Mouse (Mus musculus): Measurements from ENCODE around the gene Cacfd1. TPM values are rescaled to one million over a fixed set of nuclear protein-coding genes. Genes with fewer than 3 reads are reported as not detected.

Cacfd1 gene
- polyA plus RNA-seq (2012; ENCODE audit: insufficient read depth, insufficient read length, missing spikeins) = 16.9 and 21.4 TPM in 2 replicates

DNA sequence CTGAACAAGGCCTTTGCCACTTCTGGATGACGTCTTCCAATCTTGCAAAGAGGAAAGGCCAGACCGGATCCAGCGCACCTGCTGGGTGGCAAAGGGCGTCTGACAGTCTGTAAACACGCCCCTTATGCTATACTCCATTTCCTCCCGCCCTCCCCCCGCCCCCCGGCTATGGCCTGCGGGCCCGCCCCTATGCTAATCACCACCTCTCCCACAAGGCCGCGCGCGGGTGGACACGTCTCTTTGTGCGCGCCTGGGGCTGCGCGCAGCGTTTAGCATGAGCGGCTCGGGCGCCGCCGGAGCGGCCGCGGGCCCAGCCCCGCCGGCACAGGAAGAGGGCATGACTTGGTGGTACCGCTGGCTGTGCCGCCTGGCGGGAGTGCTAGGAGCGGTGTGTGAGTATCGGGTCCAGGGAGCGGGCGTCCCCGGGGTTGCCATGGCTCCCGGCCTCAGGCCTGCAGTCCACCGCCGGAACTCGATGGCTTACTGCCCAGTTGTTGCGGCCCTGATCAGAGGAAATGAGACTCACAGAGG lies at the start of gene Cacfd1:
TSS of gene Cacfd1 (plus strand) at position 213 of the 531 bp plus-strand sequence.
- peak within 1 kb of the TSS; percentile 100 for H3K4me3 ChIP-seq (ENCODE audit: insufficient read depth, low read depth, low read length)
- H3K27ac ChIP-seq (replicated peaks; ENCODE audit: low read depth, low read length) = peak within 1 kb of the TSS; percentile 65
- peaks cover 7% of the 10 kb centered on the region for H3K4me1 ChIP-seq (ENCODE audit: control insufficient read depth, insufficient read depth, insufficient read length, low read length)

DNA sequence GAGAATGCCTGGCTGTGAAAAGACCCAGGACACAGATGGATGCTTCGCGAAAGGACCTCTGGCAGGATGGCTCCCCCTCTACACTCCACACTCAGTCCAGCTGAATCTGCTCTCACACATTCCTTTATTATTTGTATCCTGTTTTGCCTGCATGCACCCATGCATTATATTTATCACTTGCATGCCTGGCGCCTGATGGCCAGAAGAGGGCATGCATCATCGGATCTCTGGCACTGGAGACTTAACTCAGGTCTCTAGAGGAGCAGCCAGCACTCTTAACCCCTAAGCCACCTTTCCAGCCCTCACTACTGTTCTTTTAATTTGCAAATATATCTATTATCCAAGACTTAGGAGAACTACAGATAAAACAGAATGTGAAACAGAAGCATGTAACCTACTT lies 49.0 kb upstream of the Cacfd1 start:
- H3K4me1 ChIP-seq (ENCODE audit: control insufficient read depth, insufficient read depth, insufficient read length, low read length) = peaks cover 8% of the 10 kb centered on the region; the same call in 1 of the 2 replicates
- no peak overlapping the region for H3K4me3 ChIP-seq (ENCODE audit: insufficient read depth, low read depth, low read length)
- H3K27ac ChIP-seq (replicated peaks; ENCODE audit: low read depth, low read length) = no peak overlapping the region

DNA sequence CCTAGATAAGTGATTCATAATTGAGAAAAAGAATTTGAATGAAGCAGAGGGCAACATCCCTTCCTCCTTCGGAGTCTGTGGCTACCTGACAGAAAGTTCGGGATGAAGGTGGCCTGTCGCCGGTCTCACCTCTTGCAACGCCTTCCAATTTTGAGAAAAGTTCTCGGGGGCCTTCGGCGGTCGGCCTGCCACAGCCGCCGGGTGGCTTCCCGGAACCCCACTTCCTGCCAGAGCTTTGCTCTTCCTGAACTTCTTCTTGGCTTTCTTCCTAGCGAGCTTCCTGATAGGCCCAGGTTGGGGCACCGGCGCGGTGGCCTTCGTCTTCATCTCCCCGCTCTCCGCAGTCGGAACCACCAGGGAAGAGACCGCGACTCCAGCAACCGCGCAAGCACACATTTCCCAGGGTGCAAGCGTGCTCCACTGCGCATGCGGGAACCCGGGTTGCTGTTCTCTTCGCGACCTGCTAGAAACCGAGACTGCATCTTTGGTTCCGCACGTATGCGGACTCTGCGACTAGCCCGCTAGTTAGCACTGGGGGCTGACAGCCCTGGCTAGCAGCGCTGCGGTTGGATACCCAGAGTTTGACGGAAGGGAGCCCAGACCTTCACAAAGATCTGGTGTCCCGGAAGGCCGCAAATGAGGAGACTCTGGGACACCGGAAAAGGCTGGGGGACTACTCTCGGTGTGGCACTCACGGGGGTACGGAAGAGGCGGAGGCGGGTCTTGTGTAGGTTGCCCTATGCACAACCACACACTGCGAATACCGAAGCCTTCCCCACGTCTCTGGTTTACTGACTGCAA lies 45.6 kb upstream of the Cacfd1 start, which contains the start of gene Rexo4:
TSS of gene Rexo4 (minus strand) at position 464 of the 801 bp plus-strand sequence.
- peak within 1 kb of the TSS; percentile 87 for H3K4me3 ChIP-seq (ENCODE audit: insufficient read depth, low read depth, low read length)
- H3K27ac ChIP-seq (replicated peaks; ENCODE audit: low read depth, low read length) = peak within 1 kb of the TSS; percentile 94
- H3K4me1 ChIP-seq (ENCODE audit: control insufficient read depth, insufficient read depth, insufficient read length, low read length) = peaks cover 8% of the 10 kb centered on the region; the same call in 1 of the 2 replicates

DNA sequence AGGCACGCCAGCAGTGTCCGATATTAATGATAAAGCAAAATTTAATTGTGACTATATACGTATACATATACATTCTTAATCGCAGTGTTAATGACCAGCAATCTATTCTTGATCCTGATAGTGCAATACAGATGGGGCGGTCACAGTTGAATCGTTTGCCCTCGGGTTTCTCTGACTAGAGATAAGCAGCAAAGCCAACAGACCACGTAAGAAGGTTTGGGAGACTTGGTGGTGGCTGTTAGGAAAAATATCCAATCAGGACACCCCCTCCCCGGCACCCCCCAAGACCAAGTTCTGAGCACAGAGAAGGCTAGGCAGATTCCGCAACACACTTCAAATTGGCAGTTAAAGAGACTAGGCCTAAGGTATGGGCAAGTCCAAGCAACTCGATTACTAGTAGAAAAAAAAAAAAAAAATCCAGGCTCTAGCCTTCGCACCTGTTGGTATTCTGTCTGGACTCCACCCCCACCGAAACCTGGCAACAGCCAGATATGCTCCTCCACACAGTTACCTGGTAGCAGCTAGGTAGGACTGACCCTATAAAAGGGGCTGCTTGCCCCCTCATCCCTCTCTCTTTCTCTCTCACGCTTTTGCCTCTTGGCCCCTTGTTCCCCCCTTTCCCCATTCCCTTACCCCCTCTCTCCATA lies 44.9 kb upstream of the Cacfd1 start:
- Histone ChIP-seq H3K4me3 (ENCODE audit: insufficient read depth, low read depth, low read length) (peak overlapping the region; percentile 87), H3K27ac (replicated peaks; ENCODE audit: low read depth, low read length) (0 out of 2 replicates have a peak overlapping the region, but pooled peaks have one; percentile 21), H3K4me1 (ENCODE audit: control insufficient read depth, insufficient read depth, insufficient read length, low read length) (peaks cover 8% of the 10 kb centered on the region; the same call in 1 of the 2 replicates)

DNA sequence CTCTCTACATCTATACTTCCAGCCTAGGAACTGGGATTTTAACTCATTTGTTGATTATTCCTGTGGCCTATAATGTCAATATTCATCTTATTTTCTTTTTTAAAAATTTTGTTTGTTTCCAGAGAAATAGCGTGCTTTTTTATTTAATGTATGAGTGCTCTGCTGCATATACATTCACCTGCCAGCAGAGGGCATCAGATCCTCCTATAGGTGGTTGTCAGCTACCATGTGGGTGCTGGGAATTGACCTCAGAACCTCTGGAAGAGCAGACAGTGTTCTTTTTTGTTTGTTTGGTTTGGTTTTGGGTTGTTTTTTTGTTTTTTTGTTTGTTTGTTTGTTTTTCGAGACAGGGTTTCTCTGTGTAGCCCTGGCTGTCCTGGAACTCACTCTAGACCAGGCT lies 42.5 kb upstream of the Cacfd1 start:
- H3K4me1 ChIP-seq (ENCODE audit: control insufficient read depth, insufficient read depth, insufficient read length, low read length) = peaks cover 8% of the 10 kb centered on the region; the same call in 1 of the 2 replicates
- no peak overlapping the region for H3K27ac ChIP-seq (replicated peaks; ENCODE audit: low read depth, low read length)
- H3K4me3 ChIP-seq (ENCODE audit: insufficient read depth, low read depth, low read length) = no peak overlapping the region

DNA sequence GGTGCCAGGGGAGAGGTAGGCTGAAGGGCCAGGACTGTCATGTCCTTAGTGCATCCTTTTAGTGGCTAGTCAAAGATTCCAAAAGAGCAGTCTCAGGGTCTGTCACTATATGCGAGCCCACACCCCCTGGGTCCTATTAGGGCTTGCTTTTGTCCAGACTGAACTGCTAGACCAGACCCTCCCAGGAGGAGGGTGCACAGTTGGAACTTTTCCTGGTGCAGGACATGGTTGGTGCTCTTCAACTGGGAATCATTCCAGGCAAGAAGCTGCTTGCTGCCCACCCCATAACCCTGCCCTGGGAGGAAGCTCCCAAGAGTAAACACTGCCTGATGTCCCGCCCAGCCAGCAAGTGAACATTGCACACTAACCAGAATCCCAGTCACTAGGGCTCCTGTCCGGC lies 36.6 kb upstream of the Cacfd1 start, which contains the start of gene Adamts13:
TSS of gene Adamts13 (plus strand) at position 301 of the 400 bp plus-strand sequence.
- Histone ChIP-seq H3K4me1 (ENCODE audit: control insufficient read depth, insufficient read depth, insufficient read length, low read length) (no peaks in the 10 kb centered on the region), H3K4me3 (ENCODE audit: insufficient read depth, low read depth, low read length) (no peak within 1 kb of the TSS), H3K27ac (replicated peaks; ENCODE audit: low read depth, low read length) (no peak within 1 kb of the TSS)

DNA sequence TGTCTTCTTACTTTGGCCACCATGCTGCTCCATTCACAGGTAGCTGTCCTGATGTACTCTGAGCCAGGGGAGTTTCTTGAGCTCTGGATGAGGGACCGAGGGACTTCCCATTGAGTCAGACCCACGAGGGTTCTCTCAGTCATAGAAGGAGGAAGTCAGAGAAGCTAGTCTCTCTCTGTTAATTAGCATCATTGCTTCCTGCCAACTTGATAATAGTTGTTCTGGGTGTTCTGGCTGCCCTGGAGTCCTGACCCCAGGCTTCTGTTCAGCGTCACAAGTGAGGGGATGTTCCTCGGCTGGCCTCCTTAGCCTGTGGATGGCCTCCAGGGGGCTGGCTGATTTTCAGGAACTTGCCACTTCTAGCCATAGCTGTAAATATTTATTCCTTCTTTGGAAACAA lies 35.8 kb upstream of the Cacfd1 start:
- Histone ChIP-seq H3K4me3 (ENCODE audit: insufficient read depth, low read depth, low read length) (no peak overlapping the region), H3K27ac (replicated peaks; ENCODE audit: low read depth, low read length) (no peak overlapping the region), H3K4me1 (ENCODE audit: control insufficient read depth, insufficient read depth, insufficient read length, low read length) (no peaks in the 10 kb centered on the region)

DNA sequence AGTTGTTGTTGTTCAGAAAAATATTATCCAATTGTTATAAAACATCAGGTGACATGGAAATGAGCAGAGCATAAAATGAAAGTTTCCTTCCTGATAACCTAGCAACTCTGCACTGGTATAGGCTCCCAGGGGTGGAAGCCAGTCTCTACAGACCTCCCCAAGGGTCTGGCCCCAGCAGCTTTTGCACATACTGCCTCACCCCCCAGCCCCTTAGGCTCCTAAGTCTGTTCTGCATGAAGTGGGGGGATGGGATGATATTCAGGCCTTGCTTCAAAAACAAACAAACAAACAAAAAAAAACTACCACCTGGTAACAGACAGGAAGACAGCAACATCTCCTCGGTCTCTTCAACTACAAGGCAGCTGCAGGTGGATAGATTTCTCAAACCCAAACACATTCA lies 29.4 kb upstream of the Cacfd1 start:
- no peak overlapping the region for H3K4me3 ChIP-seq (ENCODE audit: insufficient read depth, low read depth, low read length)
- H3K4me1 ChIP-seq (ENCODE audit: control insufficient read depth, insufficient read depth, insufficient read length, low read length) = no peaks in the 10 kb centered on the region
- H3K27ac ChIP-seq (replicated peaks; ENCODE audit: low read depth, low read length) = no peak overlapping the region

DNA sequence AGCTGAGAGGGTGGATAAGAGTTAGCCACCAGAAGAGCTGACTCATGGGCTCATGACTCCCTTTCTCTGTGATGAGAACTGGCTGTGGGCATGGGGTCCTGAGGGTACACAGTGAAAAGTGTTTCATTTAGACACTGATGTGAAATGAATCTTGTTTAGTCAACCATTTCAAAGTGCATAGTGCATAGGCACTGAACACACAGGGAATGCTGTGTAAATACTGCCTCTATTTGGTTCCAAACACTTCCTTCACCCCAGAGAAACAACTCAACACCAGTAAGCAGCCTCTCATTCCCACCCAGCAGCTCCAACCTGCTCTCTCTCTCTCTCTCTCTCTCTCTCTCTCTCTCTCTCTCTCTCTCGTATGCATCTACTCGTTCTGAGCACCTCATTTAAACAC lies 25.5 kb upstream of the Cacfd1 start:
- Histone ChIP-seq H3K4me1 (ENCODE audit: control insufficient read depth, insufficient read depth, insufficient read length, low read length) (no peaks in the 10 kb centered on the region), H3K4me3 (ENCODE audit: insufficient read depth, low read depth, low read length) (no peak overlapping the region), H3K27ac (replicated peaks; ENCODE audit: low read depth, low read length) (no peak overlapping the region)

DNA sequence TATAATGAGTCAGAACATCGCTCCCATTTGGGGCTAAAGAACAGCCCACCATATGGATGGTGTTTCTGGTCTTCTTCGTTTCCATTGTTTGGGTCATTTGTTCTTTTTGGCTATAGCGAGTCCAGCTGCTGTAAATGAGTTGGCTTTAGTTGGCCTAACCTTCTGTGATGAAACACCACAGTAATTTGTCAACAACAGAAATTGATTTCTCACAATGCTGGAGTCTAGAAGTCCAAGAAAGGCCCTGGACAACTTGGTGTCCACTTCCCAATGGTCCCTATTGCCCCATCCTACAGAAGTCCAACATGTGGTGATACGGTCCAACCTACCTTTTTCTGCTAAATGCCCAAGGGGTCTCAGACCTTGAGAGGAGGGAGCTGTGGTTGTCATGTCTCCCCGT lies 25.1 kb upstream of the Cacfd1 start:
- Histone ChIP-seq H3K4me3 (ENCODE audit: insufficient read depth, low read depth, low read length) (no peak overlapping the region), H3K27ac (replicated peaks; ENCODE audit: low read depth, low read length) (no peak overlapping the region), H3K4me1 (ENCODE audit: control insufficient read depth, insufficient read depth, insufficient read length, low read length) (no peaks in the 10 kb centered on the region)

DNA sequence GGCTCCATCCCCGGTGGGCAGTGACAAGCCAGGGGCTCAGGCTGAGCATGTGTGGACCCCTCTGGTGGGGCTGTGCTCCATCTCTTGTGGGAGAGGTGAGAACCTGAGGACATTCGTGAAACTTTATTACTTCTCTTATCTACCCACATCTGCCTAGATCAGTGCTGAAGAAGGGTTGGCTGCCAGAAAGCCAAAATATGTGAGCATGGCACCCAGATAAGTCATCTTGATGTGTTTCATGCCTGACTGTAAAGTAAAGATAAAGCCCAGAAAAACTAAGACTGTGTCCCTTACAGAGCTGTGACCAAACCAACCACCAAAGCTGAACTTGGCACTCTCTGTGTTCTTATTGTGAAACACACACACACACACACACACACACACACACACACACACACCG lies 15.8 kb upstream of the Cacfd1 start:
- H3K4me1 ChIP-seq (ENCODE audit: control insufficient read depth, insufficient read depth, insufficient read length, low read length) = no peaks in the 10 kb centered on the region
- no peak overlapping the region for H3K4me3 ChIP-seq (ENCODE audit: insufficient read depth, low read depth, low read length)
- H3K27ac ChIP-seq (replicated peaks; ENCODE audit: low read depth, low read length) = no peak overlapping the region

DNA sequence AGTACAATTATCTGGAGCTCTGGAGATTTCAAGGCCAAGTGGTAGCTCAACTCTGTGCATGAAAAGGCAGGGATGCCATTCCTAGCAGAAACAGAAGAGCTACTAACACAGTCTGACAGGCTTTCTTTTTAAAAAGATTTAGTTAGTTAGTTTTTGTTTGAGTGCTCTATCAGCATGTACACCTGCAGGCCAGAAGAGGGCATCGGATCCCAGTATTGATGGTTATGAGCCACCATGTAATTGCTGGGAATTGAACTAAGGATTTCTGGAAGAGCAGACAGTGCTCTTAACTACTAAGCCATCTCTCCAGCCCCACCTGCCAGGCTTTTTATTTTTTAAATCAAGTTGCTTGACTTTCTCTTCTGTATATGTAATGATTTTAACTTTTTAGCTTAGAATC lies 12.2 kb upstream of the Cacfd1 start:
- H3K27ac ChIP-seq (replicated peaks; ENCODE audit: low read depth, low read length) = no peak overlapping the region
- no peak overlapping the region for H3K4me3 ChIP-seq (ENCODE audit: insufficient read depth, low read depth, low read length)
- no peaks in the 10 kb centered on the region for H3K4me1 ChIP-seq (ENCODE audit: control insufficient read depth, insufficient read depth, insufficient read length, low read length)

DNA sequence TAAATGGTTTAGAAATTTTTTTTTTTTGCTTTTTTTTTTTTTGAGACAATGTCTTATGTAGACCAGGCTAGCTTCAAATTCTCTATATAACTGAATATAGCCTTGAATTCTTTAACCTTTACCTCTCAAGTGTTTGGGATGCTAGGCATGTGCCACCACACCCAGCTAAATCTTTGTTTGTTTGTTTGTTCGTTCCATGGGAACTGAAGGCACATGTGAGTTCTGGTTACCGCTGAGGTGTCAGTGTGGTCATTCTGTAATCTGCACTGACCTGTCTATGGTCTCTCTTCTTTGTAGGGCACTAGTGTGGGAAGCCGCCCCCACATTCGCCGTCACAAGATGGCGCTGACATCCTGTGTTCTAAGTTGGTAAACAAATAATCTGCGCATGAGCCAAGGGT lies 11.7 kb upstream of the Cacfd1 start:
- no peak overlapping the region for H3K27ac ChIP-seq (replicated peaks; ENCODE audit: low read depth, low read length)
- no peaks in the 10 kb centered on the region for H3K4me1 ChIP-seq (ENCODE audit: control insufficient read depth, insufficient read depth, insufficient read length, low read length)
- no peak overlapping the region for H3K4me3 ChIP-seq (ENCODE audit: insufficient read depth, low read depth, low read length)

DNA sequence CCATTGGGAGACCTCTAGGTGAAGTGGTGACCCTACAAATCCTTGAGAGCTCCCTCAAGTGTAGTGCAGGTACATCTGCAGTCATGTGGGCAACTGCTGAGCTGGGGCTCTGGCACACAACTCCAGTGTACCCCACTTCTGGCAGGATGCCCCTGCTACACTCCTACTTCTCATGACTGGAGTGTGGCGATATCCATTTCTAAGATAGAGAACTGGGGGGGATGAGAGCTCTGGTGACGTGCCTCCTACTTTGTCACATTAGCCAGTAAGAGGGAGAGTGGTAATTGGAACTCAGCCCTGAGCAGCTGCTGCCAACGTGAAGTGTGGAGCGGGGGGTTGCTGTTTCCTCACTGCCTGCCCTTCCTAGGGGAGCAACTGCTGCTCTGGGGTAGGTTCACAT lies 3.5 kb upstream of the Cacfd1 start:
- Histone ChIP-seq H3K4me3 (ENCODE audit: insufficient read depth, low read depth, low read length) (no peak overlapping the region), H3K27ac (replicated peaks; ENCODE audit: low read depth, low read length) (no peak overlapping the region), H3K4me1 (ENCODE audit: control insufficient read depth, insufficient read depth, insufficient read length, low read length) (peaks cover 7% of the 10 kb centered on the region)

DNA sequence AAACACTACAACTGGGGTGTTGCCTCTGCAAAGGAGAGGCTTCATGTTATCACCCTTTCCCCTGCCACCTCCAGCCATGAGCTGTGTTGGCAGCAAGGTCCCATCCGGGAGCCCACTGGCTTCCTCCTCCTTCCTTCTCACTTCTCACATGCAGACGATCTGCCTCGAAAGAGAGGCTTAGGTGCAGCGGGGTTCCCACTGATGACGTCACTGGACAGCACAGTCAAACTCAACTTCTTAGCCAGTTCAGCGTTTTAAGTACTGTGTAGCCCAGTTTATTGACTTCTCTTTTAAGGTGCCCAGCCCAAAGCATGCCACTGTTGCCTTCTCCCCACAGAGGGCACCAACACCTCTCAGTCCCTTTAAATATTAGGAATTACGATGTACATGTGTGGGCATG lies 2.0 kb upstream of the Cacfd1 start:
- Histone ChIP-seq H3K4me3 (ENCODE audit: insufficient read depth, low read depth, low read length) (no peak overlapping the region), H3K4me1 (ENCODE audit: control insufficient read depth, insufficient read depth, insufficient read length, low read length) (peaks cover 7% of the 10 kb centered on the region), H3K27ac (replicated peaks; ENCODE audit: low read depth, low read length) (no peak overlapping the region)
